Mouse (Mus musculus): ENCODE measurements around the gene Vrtn.

GRCm38 (mm10) chr12:84605860-84606259, 35.0 kb upstream of the Vrtn start:
- TF ChIP-seq POLR2A (IDR thresholded peaks at IDR 0.05; ENCODE audit: borderline replicate concordance, control insufficient read depth, low read depth, low read length) (no peak), CTCF (IDR thresholded peaks at IDR 0.05; ENCODE audit: control insufficient read depth, insufficient read depth, low read length) (peak; percentile 52; the same call in 1 of the 2 replicates)

All from bone marrow, adult 2 months (tissue).